In the genomic region with DNA sequence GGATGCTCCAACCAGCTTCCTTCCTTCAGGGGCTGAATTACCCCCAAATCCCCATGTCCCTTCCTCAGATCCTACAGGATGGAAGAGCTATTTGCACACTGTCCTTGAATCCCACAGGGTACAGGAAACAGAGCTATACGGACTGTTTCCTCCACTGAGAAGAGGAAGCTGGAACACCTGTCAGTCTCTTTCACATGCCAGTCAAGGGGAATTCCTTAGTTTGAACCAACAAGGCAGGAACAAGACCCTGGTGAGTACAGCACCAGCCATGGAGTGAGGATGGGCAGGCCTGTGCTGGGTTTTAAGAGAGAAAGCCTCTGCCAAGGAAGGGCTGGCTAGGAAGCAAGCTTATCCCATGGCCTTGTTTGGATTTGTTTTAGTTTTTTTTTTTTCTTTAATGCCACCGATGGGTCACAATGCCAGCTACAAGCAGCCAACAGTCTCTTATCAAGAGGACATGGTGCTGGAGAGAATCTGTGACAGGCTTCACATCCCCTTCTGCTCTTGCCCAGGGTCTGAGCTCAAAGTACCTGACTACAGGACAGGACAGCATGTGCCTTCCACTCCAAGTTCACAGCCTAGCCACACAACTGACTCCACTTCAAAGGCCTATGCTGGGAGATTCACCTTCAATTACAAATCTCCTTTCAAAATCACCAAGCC, we compare ENCODE assay signal across 14 mouse cellular contexts. TPM values are rescaled to one million over a fixed set of nuclear protein-coding genes. Genes with fewer than 3 reads are reported as not detected.
DNase-seq lines count a peak whose midpoint lies in the region; ATAC-seq and TF ChIP-seq lines count a peak whose summit lies in the region.
"Had no signal": no experiment of that assay in that cellular context is flagged by ENCODE, and none has a peak within 500 bp of the region (broad histone marks: within the 10 kb centered on the region; RNA-seq: fewer than 3 reads in every experiment).

No protein-coding gene starts in this region.

- H3K27ac ChIP-seq in gastrocnemius, adult 2 months: peak overlapping the region; percentile 35
- peak overlapping the region; percentile 46 for H3K27ac ChIP-seq in lung, embryonic 16.5 days (ENCODE audit: low read length)
- peak overlapping the region; percentile 92 for H3K27ac ChIP-seq in heart, embryonic 12.5 days (ENCODE audit: poor library complexity, severe bottlenecking)
- H3K27ac ChIP-seq in small intestine, adult 2 months (ENCODE audit: insufficient read depth, low read depth, low read length): peak overlapping the region; percentile 80
- no peak overlapping the region for H3K27ac ChIP-seq in thymus, adult 2 months (ENCODE audit: control insufficient read depth, insufficient read depth, low read length)
- H3K27ac ChIP-seq: liver, embryonic 14.5 days had no signal

- no peaks in the 10 kb centered on the region for H3K27me3 ChIP-seq in lung, embryonic 16.5 days (ENCODE audit: control insufficient read depth, insufficient read depth, low read depth, low read length)
- H3K27me3 ChIP-seq in heart, embryonic 12.5 days (replicated peaks): no peaks in the 10 kb centered on the region
- no peaks in the 10 kb centered on the region for H3K27me3 ChIP-seq in small intestine, adult 2 months (ENCODE audit: control insufficient read depth, insufficient read depth, low read length)
- H3K27me3 ChIP-seq in thymus, adult 2 months (ENCODE audit: control insufficient read depth, insufficient read depth, low read length): no peaks in the 10 kb centered on the region

- intact Hi-C loops in gastrocnemius, adult 2 months (cut with DNase I): no loop called here

- H3K36me3 ChIP-seq in lung, embryonic 16.5 days (ENCODE audit: control insufficient read depth, insufficient read depth, low read length): peaks cover 3% of the 10 kb centered on the region; the same call in 1 of the 2 replicates
- peaks cover 22% of the 10 kb centered on the region for H3K36me3 ChIP-seq in heart, embryonic 12.5 days
- no peaks in the 10 kb centered on the region; the same call in 1 of the 2 replicates for H3K36me3 ChIP-seq in small intestine, adult 2 months (ENCODE audit: control insufficient read depth, insufficient read depth, low read length)
- no peaks in the 10 kb centered on the region; the same call in 1 of the 2 replicates for H3K36me3 ChIP-seq in thymus, adult 2 months (ENCODE audit: control insufficient read depth, insufficient read depth, low read length)

- WGBS in lung, embryonic 16.5 days: 47% methylated on average over 2 of the region's 2 CpGs
- WGBS in heart, embryonic 12.5 days: 19% methylated on average over 2 of the region's 2 CpGs
- WGBS in small intestine, adult 2 months: 23% methylated on average over 2 of the region's 2 CpGs
- 60% methylated on average over 2 of the region's 2 CpGs for WGBS in thymus, adult 2 months

- H3K4me3 ChIP-seq in gastrocnemius, adult 2 months: peak overlapping the region; percentile 26
- peak overlapping the region; percentile 12; the same call in 1 of the 2 replicates for H3K4me3 ChIP-seq in lung, embryonic 16.5 days (ENCODE audit: low read length)
- no peak overlapping the region for H3K4me3 ChIP-seq in heart, embryonic 12.5 days
- peak overlapping the region; percentile 10 for H3K4me3 ChIP-seq in small intestine, adult 2 months (ENCODE audit: low read depth, low read length)
- no peak overlapping the region for H3K4me3 ChIP-seq in thymus, adult 2 months (ENCODE audit: control insufficient read depth, insufficient read depth, low read length)

- TF ChIP-seq CTCF in gastrocnemius, adult 2 months (IDR thresholded peaks at IDR 0.05): no peak
- no peak for TF ChIP-seq CTCF in small intestine, adult 2 months (IDR thresholded peaks at IDR 0.05; ENCODE audit: extremely low read depth, insufficient read length, insufficient replicate concordance, low read depth, low read length)
- no peak for TF ChIP-seq CTCF in thymus, adult 2 months (IDR thresholded peaks at IDR 0.05; ENCODE audit: borderline replicate concordance, control insufficient read depth, extremely low read depth, insufficient read depth, low read length, poor library complexity)

- no peak for DNase-seq in gastrocnemius, adult 2 months
- DNase-seq in gastrocnemius, adult 18-20 months (ENCODE audit: low spot score): no peak
- DNase-seq in lung, postnatal 25 days (ENCODE audit: low spot score): no peak
- no peak for DNase-seq in thymus, adult 2 months
- DNase-seq: adrenal gland, postnatal 25 days; cerebellum, postnatal 14 days; kidney, postnatal 25 days; left cerebral cortex, postnatal 4 days; thymus, postnatal 14 days had no signal

- H3K9me3 ChIP-seq in lung, embryonic 16.5 days (ENCODE audit: control insufficient read depth, low read length): peaks cover 3% of the 10 kb centered on the region; the same call in 1 of the 2 replicates
- 0 out of 2 replicates have a peak, but pooled peaks cover 12% of the 10 kb centered on the region for H3K9me3 ChIP-seq in heart, embryonic 12.5 days (replicated peaks)

- H3K4me1 ChIP-seq in lung, embryonic 16.5 days (replicated peaks; ENCODE audit: control insufficient read depth, insufficient read depth, low read length): peaks cover 21% of the 10 kb centered on the region
- H3K4me1 ChIP-seq in heart, embryonic 12.5 days (replicated peaks): peaks cover 60% of the 10 kb centered on the region
- H3K4me1 ChIP-seq in small intestine, adult 2 months (ENCODE audit: control insufficient read depth, insufficient read depth, insufficient read length, low read length): peaks cover 45% of the 10 kb centered on the region
- peaks cover 29% of the 10 kb centered on the region for H3K4me1 ChIP-seq in thymus, adult 2 months (replicated peaks; ENCODE audit: control insufficient read depth, insufficient read depth, low read length)

- H3K4me2 ChIP-seq in lung, embryonic 16.5 days (ENCODE audit: low read depth, low read length): peak overlapping the region; percentile 91
- peak overlapping the region; percentile 91 for H3K4me2 ChIP-seq in heart, embryonic 12.5 days

- 0 out of 2 replicates have a peak, but pooled peaks have one; percentile 18 for ATAC-seq in lung, embryonic 16.5 days (ENCODE audit: low read depth)
- ATAC-seq in heart, embryonic 12.5 days (ENCODE audit: insufficient number of reproducible peaks, low FRiP score): no peak
- ATAC-seq in inflammation-experienced regulatory T-cells, adult 6 months: no peak

- no peak for TF ChIP-seq POLR2A in small intestine, adult 2 months (IDR thresholded peaks at IDR 0.05; ENCODE audit: low read depth, low read length)
- TF ChIP-seq POLR2A in thymus, adult 2 months (IDR thresholded peaks at IDR 0.05; ENCODE audit: control insufficient read depth, extremely low read depth, insufficient read depth, low read length, poor library complexity): no peak

- peak overlapping the region; percentile 39; the same call in 1 of the 2 replicates for H3K9ac ChIP-seq in lung, embryonic 16.5 days (ENCODE audit: low read length)
- 0 out of 2 replicates have a peak overlapping the region, but pooled peaks have one; percentile 29 for H3K9ac ChIP-seq in heart, embryonic 12.5 days
- H3K9ac ChIP-seq: liver, embryonic 14.5 days had no signal

RNA-seq across cellular contexts. Expression of gene Myzap, which starts 3.1 kb away (rescaled TPM):
- 1 to 10 TPM; 3.7 to 5.1 TPM for total RNA-seq in gastrocnemius, adult 2 months (2021)
- total RNA-seq in gastrocnemius, adult 18-20 months (2021): 1 to 10 TPM; 3.8 to 3.9 TPM
- polyA plus RNA-seq in lung, embryonic 16.5 days (2015; fragmentation: Nextera tagmentation; extraction: Ambion mirVana): 65.8 and 66.7 TPM in 2 replicates
- 64.7 and 65.3 TPM in 2 replicates for polyA plus RNA-seq in heart, embryonic 12.5 days (2016; fragmentation: Nextera tagmentation; extraction: Ambion mirVana)
- polyA plus RNA-seq in small intestine, adult 2 months (2012; rRNA removed): 3.5 and 14.2 TPM in 2 replicates
- 4.3 and 9.6 TPM in 2 replicates for polyA plus RNA-seq in thymus, adult 2 months (2012; rRNA removed)
- polyA plus RNA-seq in inflammation-experienced regulatory T-cells, adult 6 months (2017; shearing (Covaris generic)): under 1 TPM in 1 of 3 experiments, not detected in 2; 0.49 TPM

Comparison
In these comparisons a context has a peak if more than half of its experiments do, and no peak if none do; other contexts are left out.
1. H3K4me3 ChIP-seq: peak in gastrocnemius, adult 2 months (single experiment), lung, embryonic 16.5 days (single experiment) and small intestine, adult 2 months (single experiment); none in heart, embryonic 12.5 days (single experiment) and thymus, adult 2 months (single experiment).